Mouse (Mus musculus): ENCODE measurements around the gene Pif1. TPM values are rescaled to one million over a fixed set of nuclear protein-coding genes. Genes with fewer than 3 reads are reported as not detected.

The Pif1 gene
- total and polyA plus RNA-seq, 2 experiments from 2014 or later = 1.0 to 3.7 TPM

DNA sequence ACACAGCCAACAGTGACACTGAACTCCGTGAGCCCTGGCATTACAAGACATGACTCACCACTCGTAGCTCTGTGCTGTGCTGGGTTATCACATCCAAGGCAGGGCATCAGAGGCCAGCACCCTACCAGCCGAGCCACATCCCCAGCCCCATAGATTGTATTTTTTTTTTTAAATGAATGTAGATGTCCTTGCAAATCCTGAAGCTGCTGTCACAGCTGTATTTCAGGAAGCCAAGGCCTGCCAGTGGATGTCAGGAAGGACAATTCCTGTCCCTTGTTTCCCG lies 40.6 kb upstream of the Pif1 start:
- WGBS = 58% methylated on average over 4 of the region's 4 CpGs
- DNase-seq = no peak
- Histone ChIP-seq H3K9ac (no peak overlapping the region), H3K27me3 (ENCODE audit: insufficient read depth, low read length) (no peaks in the 10 kb centered on the region), H3K4me2 (ENCODE audit: low read depth) (no peak overlapping the region), H3K4me3 (ENCODE audit: low read depth, low read length) (no peak overlapping the region), H3K36me3 (ENCODE audit: insufficient read depth) (no peaks in the 10 kb centered on the region), H3K9me3 (ENCODE audit: low read length) (no peaks in the 10 kb centered on the region), H3K27ac (ENCODE audit: low read depth, low read length) (no peak overlapping the region), H3K4me1 (ENCODE audit: insufficient read depth) (no peaks in the 10 kb centered on the region)
- ATAC-seq = 0 out of 2 replicates have a peak, but pooled peaks have one; percentile 20
- no peak for TF ChIP-seq CTCF (IDR thresholded peaks at IDR 0.05; ENCODE audit: low read depth)

DNA sequence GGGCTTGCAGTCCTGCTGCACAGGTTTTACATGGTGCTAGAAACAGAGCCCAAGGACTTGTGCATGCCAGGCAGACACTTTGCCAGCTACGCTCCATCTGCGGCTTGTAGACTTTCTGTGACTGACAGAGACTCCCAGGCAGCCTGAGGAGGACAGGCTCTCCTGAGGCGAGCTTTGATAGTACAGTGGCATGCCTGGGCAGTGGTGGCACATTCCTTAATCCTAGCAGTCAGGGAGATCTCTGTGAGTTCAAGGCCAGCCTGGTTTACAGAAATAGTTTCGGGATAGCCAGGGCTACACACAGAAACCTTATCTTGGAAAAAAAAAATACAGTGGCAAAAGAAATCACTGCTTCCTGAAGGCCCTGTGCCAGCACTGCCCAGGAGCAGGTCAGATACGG lies 39.8 kb upstream of the Pif1 start:
- no peak for DNase-seq
- Histone ChIP-seq H3K4me3 (ENCODE audit: low read depth, low read length) (no peak overlapping the region), H3K36me3 (ENCODE audit: insufficient read depth) (no peaks in the 10 kb centered on the region), H3K4me1 (ENCODE audit: insufficient read depth) (no peaks in the 10 kb centered on the region), H3K27me3 (ENCODE audit: insufficient read depth, low read length) (no peaks in the 10 kb centered on the region), H3K9me3 (ENCODE audit: low read length) (no peaks in the 10 kb centered on the region), H3K9ac (no peak overlapping the region), H3K4me2 (ENCODE audit: low read depth) (no peak overlapping the region), H3K27ac (ENCODE audit: low read depth, low read length) (no peak overlapping the region)
- TF ChIP-seq CTCF (IDR thresholded peaks at IDR 0.05; ENCODE audit: low read depth) = no peak
- 79% methylated on average over 5 of the region's 5 CpGs for WGBS
- ATAC-seq = no peak

DNA sequence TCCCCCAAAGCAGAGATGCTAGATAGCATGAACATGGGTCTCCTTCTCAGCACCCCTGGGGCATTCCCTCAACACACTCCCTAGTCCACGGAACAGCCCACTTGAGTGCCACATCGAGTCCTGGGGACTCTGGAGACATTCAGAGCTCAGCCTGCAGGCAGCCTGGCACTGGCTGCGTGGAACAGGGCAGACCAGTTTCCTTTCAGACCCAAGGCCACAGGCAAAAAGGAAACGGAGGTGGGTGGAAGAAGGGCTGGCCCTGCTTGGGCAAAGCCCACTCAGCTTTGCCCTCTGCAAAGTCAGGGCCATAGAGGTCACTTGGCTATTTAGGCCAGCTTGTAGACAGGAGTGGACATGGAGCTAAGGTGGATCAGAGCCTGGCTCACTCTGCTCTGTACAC lies 39.1 kb upstream of the Pif1 start:
- ATAC-seq = no peak
- Histone ChIP-seq H3K4me1 (ENCODE audit: insufficient read depth) (no peaks in the 10 kb centered on the region), H3K9ac (no peak overlapping the region), H3K9me3 (ENCODE audit: low read length) (no peaks in the 10 kb centered on the region), H3K36me3 (ENCODE audit: insufficient read depth) (no peaks in the 10 kb centered on the region), H3K27ac (ENCODE audit: low read depth, low read length) (no peak overlapping the region), H3K4me3 (ENCODE audit: low read depth, low read length) (no peak overlapping the region), H3K4me2 (ENCODE audit: low read depth) (no peak overlapping the region), H3K27me3 (ENCODE audit: insufficient read depth, low read length) (no peaks in the 10 kb centered on the region)
- no peak for DNase-seq
- WGBS = 70% methylated on average over 4 of the region's 4 CpGs
- no peak for TF ChIP-seq CTCF (IDR thresholded peaks at IDR 0.05; ENCODE audit: low read depth)

DNA sequence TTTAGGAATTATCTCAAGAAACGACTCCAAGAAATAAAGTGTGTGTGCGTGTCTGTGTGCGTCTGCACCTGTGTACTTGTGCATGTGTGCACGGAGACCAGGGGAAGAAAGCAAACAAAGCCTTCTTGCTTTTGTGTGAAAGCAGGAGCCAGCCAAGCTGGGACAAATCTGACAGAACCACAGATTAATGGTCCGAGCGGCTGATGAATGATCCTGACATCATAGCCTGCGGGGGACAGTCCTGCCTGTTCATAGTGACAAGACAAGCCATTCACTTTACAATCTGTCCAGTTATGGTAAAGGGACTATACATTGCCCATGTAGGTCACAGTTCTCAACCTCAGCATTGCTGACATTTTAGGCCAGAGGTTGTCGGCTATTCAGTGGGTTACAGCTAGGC lies 38.6 kb upstream of the Pif1 start:
- WGBS = 64% methylated on average over 8 of the region's 8 CpGs
- Histone ChIP-seq H3K27ac (ENCODE audit: low read depth, low read length) (no peak overlapping the region), H3K9ac (no peak overlapping the region), H3K4me2 (ENCODE audit: low read depth) (no peak overlapping the region), H3K4me1 (ENCODE audit: insufficient read depth) (no peaks in the 10 kb centered on the region), H3K36me3 (ENCODE audit: insufficient read depth) (no peaks in the 10 kb centered on the region), H3K9me3 (ENCODE audit: low read length) (no peaks in the 10 kb centered on the region), H3K27me3 (ENCODE audit: insufficient read depth, low read length) (no peaks in the 10 kb centered on the region), H3K4me3 (ENCODE audit: low read depth, low read length) (no peak overlapping the region)
- ATAC-seq = no peak
- no peak for DNase-seq
- no peak for TF ChIP-seq CTCF (IDR thresholded peaks at IDR 0.05; ENCODE audit: low read depth)

DNA sequence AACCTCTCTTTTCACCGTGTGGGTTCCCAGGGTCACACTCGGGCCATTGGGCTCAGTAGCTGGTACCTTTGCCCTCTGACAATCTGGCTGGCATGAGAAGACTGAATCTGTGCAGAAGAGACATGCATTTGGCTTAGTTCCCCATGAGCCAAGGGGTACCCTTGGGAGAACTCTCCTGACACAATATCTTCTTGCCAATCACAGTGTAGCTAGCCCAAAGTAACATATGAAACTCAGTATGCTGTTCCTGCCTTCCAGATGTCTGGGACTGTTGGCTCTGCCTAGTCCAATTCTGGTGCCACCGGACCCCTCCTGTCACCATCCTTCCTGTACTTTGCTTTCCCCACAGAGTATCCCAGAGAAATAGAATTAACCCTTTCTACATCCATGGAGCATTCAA lies 37.8 kb upstream of the Pif1 start:
- Histone ChIP-seq H3K4me1 (ENCODE audit: insufficient read depth) (no peaks in the 10 kb centered on the region), H3K36me3 (ENCODE audit: insufficient read depth) (no peaks in the 10 kb centered on the region), H3K9ac (no peak overlapping the region), H3K27me3 (ENCODE audit: insufficient read depth, low read length) (no peaks in the 10 kb centered on the region), H3K4me3 (ENCODE audit: low read depth, low read length) (no peak overlapping the region), H3K27ac (ENCODE audit: low read depth, low read length) (no peak overlapping the region), H3K4me2 (ENCODE audit: low read depth) (no peak overlapping the region), H3K9me3 (ENCODE audit: low read length) (no peaks in the 10 kb centered on the region)
- no peak for ATAC-seq
- no peak for TF ChIP-seq CTCF (IDR thresholded peaks at IDR 0.05; ENCODE audit: low read depth)
- no peak for DNase-seq
- 64% methylated on average over 3 of the region's 3 CpGs for WGBS

DNA sequence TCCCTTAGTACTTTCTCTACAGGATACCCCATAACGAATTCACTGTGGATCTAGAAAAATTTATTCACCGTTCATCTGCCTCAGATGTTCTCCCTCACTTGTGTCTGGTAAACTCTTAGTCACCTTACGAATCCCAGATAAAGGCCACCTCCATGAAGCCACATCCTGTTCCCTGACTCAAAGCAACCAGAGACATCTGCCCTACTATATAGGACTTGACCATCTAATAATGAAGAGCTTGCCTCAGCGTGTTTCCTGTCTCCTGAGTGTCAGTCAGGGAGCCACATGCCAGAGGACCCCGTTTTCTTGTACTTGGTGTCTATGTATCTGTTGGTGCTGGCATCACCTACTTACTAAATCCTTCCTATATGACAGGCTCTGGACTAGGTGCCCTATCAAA lies 37.3 kb upstream of the Pif1 start:
- H3K27me3 ChIP-seq (ENCODE audit: insufficient read depth, low read length) = no peaks in the 10 kb centered on the region
- 87% methylated on average over 5 of the region's 5 CpGs for WGBS
- H3K9ac ChIP-seq = no peak overlapping the region
- H3K4me1 ChIP-seq (ENCODE audit: insufficient read depth) = no peaks in the 10 kb centered on the region
- H3K9me3 ChIP-seq (ENCODE audit: low read length) = no peaks in the 10 kb centered on the region
- no peak overlapping the region for H3K27ac ChIP-seq (ENCODE audit: low read depth, low read length)
- ATAC-seq (no peak), DNase-seq (no peak)
- no peak overlapping the region for H3K4me2 ChIP-seq (ENCODE audit: low read depth)
- no peak for TF ChIP-seq CTCF (IDR thresholded peaks at IDR 0.05; ENCODE audit: low read depth)
- H3K4me3 ChIP-seq (ENCODE audit: low read depth, low read length) = no peak overlapping the region
- no peaks in the 10 kb centered on the region for H3K36me3 ChIP-seq (ENCODE audit: insufficient read depth)

DNA sequence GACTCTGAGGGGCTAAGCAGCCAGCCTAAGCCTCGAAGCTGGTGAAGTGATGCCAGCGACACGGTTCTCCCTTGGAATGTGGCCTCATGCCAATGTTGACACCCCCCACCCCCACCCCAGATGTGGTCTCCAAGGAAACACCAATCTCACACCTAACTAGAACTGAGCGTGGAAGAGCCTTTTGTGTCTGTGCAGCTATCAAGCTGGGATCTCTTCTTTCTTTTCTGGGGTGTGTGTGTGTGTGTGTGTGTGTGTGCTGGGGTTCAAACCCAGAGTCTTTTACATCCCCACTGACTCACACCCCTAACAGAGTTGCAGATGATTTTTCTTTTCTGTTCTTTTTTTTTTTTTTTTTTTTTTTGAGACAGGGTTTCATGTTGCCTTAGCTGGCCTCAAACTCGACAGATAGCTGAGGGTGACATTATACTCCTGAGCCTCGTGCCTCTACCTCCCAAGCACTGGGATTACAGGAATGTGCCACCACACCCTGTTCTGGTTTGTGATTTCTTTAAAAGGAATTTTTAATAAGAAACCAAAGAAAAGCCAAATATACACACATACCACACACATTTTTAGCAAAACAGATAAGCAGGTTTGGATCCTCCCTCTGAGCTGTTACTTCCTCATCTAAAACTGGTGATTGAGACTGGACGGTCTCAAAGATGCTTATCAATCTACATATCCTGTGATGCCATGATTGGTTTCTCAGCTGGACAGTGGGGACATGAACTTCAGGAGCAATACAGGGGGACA lies 36.7 kb upstream of the Pif1 start:
- Histone ChIP-seq H3K4me3 (ENCODE audit: low read depth, low read length) (no peak overlapping the region), H3K9ac (no peak overlapping the region), H3K9me3 (ENCODE audit: low read length) (no peaks in the 10 kb centered on the region), H3K27ac (ENCODE audit: low read depth, low read length) (no peak overlapping the region), H3K4me1 (ENCODE audit: insufficient read depth) (no peaks in the 10 kb centered on the region), H3K36me3 (ENCODE audit: insufficient read depth) (no peaks in the 10 kb centered on the region), H3K27me3 (ENCODE audit: insufficient read depth, low read length) (no peaks in the 10 kb centered on the region), H3K4me2 (ENCODE audit: low read depth) (no peak overlapping the region)
- no peak for TF ChIP-seq CTCF (IDR thresholded peaks at IDR 0.05; ENCODE audit: low read depth)
- WGBS = 26% methylated on average over 7 of the region's 7 CpGs
- DNase-seq (peak; percentile 21), ATAC-seq (peak; percentile 16; the same call in 1 of the 2 replicates)

Data from forebrain, postnatal 0 days (tissue).